Mouse (Mus musculus) heart, postnatal 4 days (tissue): ENCODE results near the gene Ell2. TPM values are rescaled to one million over a fixed set of nuclear protein-coding genes. Genes with fewer than 3 reads are reported as not detected.
A peak's percentile ranks its signal among the peaks of the same experiment; 100 is the strongest.

Source experiments
- DNase-seq: peaks from one replicate; pipeline ENCODE4 v3.0.0; 2021
- total RNA-seq, 2 experiments: library from RNA; stranded (reverse); gene quantifications; 2 replicates each; pipeline ENCODE4 v1.2.3; 2021

Ell2 gene
- total RNA-seq, 2 experiments from 2014 or later: 8.9 to 11.6 TPM

DNA sequence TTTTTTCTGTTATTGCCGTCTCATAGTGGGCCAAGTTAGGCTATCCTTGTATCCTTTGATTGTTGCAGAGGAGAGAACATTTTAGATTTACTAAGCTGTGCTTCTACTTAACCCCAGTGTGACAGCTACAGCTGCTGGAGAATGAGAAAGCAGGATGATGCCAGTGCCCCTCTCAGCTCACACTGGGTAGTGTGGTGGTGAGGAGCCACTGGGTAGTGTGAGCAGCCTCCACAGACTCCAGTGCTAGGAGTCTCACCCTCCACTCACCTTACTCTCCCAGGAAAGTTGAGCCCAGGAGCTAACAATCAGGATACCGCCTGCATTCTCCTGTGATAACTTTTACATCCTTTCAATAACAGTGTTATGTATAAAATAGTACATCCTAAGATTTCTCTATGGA lies 60.4 kb downstream of the Ell2 start:
- DNase-seq: no peak

GRCm38 (mm10) chr13:75770744-75771143 lies 64.2 kb downstream of the Ell2 start:
- no peak for DNase-seq

DNA sequence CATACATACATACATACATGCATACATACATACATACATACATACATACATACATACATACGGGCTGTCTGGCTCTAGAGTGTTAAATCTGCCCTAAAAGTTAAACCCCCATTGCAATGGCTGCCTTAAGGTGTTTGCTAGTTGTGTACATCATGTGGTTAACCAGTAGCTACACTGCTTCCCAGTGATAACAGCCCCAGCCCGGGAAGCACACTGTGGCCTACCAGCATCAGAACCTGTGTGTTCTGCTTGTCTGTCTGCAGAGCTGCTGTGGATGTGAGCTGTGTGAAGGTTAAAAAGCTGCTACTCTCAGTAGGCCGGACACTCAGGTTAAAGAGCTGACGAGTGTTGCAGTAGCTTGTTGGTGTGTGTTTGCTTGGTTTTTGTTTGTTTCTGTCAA lies 64.8 kb downstream of the Ell2 start:
- DNase-seq: no peak

DNA sequence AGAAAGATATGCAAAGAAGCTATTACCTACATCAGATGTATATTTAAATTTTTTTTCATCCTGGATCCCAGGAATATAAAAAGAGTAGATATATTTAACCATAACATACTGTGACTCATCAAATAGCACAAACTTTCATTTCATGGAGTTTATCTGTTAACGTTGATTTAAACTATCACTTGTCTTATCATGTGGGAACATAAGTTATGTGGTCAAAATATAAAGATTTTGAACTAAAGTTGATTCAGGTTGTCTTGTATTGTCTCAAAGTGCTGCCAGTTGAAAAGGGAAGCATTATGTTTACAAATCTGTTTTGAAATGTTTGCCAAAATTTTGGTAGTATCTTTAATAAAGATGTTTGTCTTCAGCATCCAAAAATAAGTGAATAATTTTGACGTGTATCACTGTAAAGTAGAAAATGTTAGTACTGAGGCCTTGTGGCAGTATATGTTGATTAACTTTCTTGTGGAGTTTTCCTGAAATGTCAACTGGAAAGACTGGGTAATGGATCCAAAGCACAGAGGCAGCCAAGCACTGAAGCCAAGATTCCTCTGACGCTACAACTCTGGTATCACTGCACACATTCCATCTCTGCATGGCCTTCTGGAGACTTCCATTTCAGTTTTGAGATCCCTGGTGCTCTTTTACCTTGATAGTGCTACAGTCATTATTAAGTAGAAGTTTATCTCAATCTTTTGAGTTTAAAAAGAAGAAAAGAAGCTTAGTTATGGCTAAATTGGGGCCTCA lies 65.6 kb downstream of the Ell2 start:
- no peak for DNase-seq

DNA sequence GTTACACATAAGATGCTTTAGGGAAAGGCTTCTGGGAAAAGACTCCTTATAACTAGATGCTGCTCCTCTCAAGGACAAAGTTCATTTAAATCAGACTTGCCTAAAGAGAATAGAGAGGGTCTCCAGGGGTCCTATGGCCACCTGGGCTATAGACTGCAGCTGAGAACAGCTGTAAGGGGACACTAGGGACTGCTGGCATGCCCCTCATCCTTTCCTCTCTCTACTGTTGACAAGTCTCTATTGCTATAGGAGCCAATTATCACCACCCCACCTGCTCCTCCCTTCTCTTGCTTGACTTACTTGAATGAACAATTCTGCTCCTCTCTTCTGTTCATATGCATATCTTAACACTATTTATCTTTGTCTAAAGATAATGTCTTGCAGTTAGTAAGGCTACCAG lies 69.4 kb downstream of the Ell2 start:
- no peak for DNase-seq

DNA sequence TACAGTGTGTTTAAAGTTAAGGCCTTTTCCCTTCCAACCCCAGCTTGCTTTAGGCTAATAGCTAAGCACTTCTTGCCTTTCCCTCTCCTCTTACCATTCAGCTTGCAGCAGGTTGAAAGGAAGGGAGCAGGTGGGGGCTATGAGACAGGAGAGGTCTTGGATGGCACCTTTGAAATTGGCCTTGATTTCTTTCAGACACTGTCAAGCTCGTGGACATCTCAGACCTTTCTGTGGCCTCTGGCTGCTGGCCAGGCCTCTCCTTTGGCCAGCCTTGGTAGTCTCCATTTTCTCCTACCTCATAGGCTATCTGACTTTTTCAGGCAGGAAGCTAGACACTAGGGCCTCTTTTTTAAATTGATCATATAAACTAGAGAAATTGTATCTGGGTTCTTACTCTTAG lies 70.1 kb downstream of the Ell2 start:
- no peak for DNase-seq

DNA sequence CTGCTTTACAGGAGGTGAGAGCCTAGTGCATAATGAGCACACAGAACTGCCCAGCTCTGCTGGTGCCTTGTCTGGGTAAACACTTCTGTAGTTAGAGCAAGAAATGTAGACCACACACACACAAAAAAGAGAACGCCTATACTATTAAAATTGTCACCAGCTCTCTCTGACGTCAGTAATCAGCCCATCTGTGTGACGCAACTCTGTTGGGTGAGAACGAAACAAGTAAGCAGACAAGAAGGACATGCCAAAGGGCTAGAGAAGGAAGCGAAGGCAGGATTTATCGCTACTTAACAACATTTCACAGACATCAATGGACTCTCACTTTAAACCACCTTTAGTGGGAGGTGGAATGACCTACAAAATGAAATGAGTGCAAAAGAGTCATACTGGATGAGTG lies 71.6 kb downstream of the Ell2 start:
- no peak for DNase-seq

DNA sequence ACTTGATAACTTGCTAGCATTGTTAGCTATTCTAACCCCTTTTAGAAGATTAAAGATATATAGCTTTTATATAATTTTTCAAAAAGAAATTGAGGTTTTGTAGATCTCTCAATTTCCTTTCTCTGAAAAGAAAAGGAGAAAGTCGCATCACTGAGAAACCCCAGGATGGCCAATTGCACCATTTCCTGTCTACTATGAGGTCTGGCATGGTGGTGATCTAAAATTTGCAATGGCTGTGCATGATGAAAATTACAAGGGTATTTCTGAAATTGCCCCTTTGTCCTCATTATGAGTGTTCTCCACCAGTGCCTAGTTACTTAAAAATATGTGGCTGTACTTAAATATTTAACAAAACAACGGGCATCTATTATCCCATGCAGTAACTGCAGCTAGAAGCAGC lies 72.6 kb downstream of the Ell2 start:
- no peak for DNase-seq

GRCm38 (mm10) chr13:75780096-75780495 lies 73.5 kb downstream of the Ell2 start:
- no peak for DNase-seq

DNA sequence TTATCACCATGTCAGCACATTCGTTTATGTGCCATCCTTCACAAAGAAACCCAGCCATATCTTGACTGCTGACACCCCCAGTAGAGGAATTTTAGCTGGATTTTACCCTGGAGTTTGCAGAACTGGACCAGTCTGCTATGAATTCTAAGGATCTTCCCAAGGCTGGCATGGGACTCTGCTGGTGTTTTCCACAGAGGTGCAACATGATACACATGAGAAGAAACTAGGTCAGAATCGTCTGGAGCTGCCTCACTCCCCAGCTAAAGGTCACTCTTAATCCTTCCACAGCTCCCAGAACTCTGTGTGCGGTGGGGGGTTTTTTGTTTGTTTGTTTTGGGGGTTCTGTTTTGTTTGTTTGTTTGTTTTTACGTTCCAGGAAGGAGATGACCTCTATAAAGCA lies 79.2 kb downstream of the Ell2 start:
- no peak for DNase-seq

DNA sequence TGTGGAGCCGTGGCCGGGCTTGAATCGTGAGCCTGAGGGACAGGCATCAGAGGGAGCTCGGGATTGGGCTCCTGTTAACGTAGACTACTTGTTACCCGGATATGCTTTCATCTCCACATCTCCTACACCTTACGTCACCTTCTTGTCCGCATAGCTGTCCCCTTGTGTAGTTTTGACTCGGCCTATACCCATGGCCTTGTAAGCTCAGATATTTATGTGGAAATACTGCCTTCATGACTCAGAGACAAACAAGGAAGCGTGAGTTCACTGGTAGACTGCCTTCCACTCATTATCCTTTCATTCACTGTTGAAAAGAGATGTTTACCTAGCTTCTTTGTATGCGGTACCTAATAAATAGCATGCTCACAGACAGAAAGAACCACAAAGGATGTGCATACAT lies 79.7 kb downstream of the Ell2 start:
- DNase-seq: no peak

- no peak for DNase-seq
Observed at GRCm38 (mm10) chr13:75787364-75787763, 80.8 kb downstream of the Ell2 start.

GRCm38 (mm10) chr13:75788178-75788577 lies 81.6 kb downstream of the Ell2 start:
- DNase-seq: no peak

- no peak for DNase-seq
Observed at GRCm38 (mm10) chr13:75789061-75789834, 82.7 kb downstream of the Ell2 start.

GRCm38 (mm10) chr13:75790550-75791205 lies 84.1 kb downstream of the Ell2 start:
- DNase-seq: no peak

DNA sequence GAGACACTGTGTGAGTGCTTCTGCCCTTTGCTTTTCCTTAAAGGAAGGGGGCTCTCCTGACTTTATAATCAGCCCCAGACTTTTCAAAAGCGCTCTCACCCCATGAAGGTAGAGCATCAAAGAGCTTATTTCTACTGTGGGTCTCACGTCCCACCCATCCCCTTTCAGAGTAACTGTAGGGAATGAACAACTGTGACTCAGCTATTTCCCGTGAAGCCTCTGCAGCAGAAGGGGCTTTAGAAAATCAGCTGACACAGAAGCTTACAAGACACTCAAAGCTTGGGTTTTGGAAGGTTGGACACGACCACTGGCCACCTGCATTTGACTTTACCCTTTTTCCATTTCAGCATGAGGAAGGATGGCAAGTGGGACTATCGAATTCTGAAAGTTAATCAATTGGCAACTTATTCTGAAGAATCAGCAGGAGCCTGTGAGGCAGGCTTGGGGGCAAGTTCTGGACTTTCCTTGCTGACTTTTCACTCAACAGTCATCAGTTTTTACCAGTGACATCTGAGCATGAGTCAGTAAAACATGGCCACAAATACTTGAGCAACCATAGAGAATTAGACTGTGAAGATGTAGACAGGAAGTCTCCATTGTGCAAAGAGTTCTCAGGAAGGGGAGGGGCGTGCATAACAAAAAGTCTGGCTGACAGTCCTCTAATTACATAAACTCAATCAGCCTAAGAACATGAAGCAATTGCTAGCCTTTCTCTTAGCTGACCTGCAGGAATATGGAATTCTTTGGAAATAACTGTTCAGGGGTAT lies 87.5 kb downstream of the Ell2 start:
- DNase-seq: no peak

DNA sequence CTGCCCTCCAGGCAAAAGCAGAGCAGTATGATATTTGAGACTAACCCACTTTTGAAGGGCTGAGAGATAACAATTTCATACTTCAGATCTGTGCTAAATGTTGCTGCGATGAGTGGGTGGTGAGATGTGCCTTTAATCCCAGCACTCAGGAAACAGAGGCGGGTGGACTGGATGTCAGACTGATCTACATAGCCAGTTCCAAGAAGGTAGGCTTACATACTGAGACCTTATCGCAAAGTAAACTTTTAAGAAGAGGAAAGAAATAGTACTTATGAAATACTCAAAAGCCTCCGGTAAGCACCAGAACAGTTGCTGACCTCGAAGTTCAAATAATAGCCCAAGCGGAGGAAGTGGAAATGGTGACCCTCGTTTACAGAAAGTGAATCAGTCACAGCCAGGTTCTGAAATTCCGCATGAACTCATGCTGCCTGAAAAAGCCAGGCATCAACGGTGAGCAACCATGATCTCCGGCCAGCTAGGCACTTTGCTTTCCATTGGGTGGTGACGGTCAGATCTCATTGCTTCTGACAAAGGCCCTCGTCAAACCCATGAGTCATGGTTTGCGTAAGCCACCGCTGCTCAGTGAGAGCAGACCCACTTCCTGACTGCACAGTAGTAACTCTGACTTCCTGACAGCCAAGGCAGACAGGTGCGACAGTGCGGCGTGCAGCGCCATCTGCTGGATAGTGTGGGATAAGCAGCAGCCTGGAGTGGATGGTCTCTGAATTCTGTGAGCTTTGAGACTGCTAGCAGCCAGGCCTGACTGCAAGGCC lies 91.0 kb downstream of the Ell2 start:
- peak; percentile 95 for DNase-seq

DNA sequence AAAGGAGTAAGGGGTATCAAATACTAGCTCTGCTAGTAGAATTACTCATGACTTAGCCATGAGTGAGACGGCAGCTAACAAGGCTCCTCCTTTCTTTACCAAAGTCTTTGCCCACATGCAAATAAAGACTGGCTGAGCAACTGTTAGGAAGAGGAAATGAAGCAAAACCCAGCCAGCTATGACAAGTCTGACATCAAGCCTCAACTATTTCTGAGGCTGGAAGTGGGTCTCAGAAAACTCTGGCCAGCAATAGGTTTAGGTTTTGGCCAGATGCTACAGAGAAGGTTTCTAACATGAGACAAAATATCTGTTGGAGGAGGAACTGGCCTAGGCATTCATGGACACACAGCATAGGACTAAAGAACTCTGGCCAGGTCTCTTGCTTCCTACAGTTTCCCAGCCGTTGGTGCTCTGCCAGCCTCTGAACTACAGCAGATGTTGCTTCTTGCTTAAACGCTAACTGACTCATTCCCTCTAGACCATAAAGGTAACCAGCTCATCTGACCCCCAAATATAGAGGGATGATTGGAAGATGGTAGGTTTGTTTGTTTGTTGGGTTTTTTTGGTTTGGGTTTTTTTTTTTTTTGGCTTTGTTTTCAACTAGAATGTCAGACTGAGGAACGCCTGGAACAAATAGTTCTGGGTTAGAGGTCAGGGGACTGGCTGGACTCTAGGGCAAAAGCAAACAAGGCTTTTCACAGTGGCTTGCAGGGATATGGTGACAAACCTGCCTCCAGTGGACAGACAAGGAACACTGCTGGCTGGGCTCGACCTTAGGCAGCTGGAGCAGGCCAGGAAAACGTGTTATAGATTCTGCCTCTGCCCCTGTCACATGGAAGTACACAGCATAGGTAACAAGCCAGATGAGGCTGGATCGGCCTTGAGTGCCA lies 92.1 kb downstream of the Ell2 start:
- peak; percentile 12 for DNase-seq

DNA sequence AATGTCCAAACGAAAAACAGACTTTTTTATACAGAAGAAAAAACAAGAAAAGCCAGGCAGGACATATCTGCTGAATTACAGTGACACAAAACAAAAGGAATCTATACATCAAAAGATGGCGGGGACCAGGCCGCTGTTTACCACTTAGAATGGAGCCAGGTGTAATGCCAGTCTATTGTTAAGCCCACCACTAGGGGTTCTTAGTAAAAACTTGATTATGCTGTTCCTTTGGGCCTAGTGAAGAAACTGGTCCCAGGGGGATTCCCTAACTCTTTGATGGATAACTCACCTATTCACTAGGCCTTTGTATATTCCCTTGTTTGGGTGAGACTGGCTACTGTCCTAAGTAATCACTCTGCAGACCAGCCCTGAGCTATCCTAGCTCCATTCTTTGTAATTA lies 92.9 kb downstream of the Ell2 start:
- no peak for DNase-seq

GRCm38 (mm10) chr13:75807969-75808368 lies 101.4 kb downstream of the Ell2 start:
- no peak for DNase-seq

DNA sequence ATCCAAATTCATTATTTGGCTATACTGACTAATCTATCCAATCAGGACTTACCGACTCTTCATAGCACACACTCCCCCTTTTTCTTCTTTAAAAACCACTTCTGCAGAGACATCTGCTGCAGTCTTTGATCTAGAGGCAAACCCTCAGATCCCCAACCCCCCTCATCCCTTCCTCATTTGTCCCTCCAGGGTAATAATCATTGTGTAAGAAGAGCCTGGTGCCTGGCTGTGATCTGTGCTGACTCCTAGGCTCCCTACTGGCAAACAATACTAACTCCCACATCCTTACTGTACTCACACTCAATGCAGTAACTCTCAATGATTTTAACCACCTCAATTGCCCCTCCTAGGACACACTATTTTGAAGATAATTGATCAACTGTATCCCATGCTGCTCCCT lies 103.4 kb downstream of the Ell2 start:
- no peak for DNase-seq
